Mouse (Mus musculus) liver, adult 10 weeks (tissue): Measurements from ENCODE around the gene Enc1. TPM values are rescaled to one million over a fixed set of nuclear protein-coding genes. Genes with fewer than 3 reads are reported as not detected.

ENCODE experiments used
- polyA plus RNA-seq: library from polyadenylated mRNA; stranded (reverse); fragments of 350-450 nt; fragmentation: Illumina TruSeq; extraction: RNeasy Lipid Tissue Mini Kit (QIAGEN cat#74804); gene quantifications from one replicate; pipeline ENCODE4 v1.2.3, GENCODE M21; 2014; ENCODE audit warnings: low read depth, low replicate concordance

Gene Enc1
- polyA plus RNA-seq = 3.1 TPM

GRCm38 (mm10) chr13:97240965-97241786 lies at the start of gene Enc1:
TSS of gene Enc1 (plus strand) at chr13:97241105.

GRCm38 (mm10) chr13:97197932-97198562 lies 42.9 kb upstream of the Enc1 start, which contains the start of gene Hexb:
TSS of gene Hexb (minus strand) at chr13:97198357.

Other genes with a start within 250 kb of the Enc1 start
- gene 1700029F12Rik, start 206.7 kb upstream of the Enc1 start, polyA plus RNA-seq = not detected
- not detected for gene Fam169a, start 173.8 kb upstream of the Enc1 start, polyA plus RNA-seq
- gene Gm6169, start 141.9 kb upstream of the Enc1 start, polyA plus RNA-seq = not detected
- 47.9 TPM for gene Gfm2, start 103.2 kb upstream of the Enc1 start, polyA plus RNA-seq
- 91.3 TPM for gene Nsa2, start 103.2 kb upstream of the Enc1 start, polyA plus RNA-seq
- 64.2 TPM for gene Hexb, start 42.7 kb upstream of the Enc1 start, polyA plus RNA-seq